Mouse (Mus musculus): Measurements from ENCODE around the gene Stag1.
"Not testable (repeated sequence)": the region's sequence is repeated elsewhere in the genome, so short reads cannot be mapped to it uniquely, and the experiment has no call there.

The Stag1 gene

DNA sequence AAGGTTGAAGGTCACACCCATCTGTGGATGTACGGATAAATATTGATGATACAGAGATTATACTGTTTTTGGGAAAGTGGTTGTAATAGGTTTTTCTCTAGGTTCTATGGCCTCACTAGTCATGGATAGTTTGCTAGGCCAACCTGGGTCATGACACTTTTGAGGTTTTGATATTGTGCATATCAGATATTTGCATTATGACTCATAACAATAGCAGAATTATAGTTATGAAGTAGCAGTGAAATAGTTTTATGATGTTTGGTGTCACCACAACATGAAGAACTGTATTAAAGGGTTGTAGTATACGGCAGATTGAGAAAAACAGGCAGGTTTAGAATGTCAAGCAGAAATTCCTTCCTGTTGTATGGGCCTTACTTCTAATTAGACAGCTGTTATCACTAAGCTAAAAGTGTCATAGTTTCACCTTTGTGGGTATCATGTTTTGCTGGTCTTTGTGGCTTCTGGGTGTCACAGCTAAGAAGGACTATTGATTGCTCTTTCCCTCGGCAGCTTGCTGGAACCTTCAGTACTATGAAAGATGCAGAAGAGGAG is 92.2 kb downstream of the Stag1 start:
- DNase-seq = no peak

GRCm38 (mm10) chr9:100692239-100692638 is 94.6 kb downstream of the Stag1 start:
- no peak for DNase-seq

DNA sequence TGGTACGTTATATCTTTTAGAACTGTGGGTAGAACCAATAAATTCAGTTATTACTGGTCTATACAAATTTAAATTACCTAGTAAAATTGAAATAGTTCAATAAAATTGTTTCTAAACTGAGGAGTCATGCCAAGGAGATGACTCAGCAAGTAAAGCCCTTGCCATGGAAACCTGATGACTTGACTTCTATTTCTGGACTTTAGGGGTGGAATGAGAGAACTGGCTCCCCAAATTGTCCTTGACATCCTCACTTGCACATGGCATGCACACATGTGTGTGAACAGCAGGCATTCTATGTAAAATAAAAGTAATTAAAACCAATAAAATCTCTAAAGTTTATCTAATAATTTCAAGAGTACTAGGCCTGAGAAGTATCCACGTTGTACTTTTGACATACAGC is 98.9 kb downstream of the Stag1 start:
- no peak for DNase-seq

GRCm38 (mm10) chr9:100707644-100708043 is 110.0 kb downstream of the Stag1 start:
- no peak for DNase-seq

- DNase-seq = no peak
These were observed 114.1 kb downstream of the Stag1 start for GRCm38 (mm10) chr9:100711665-100712064.

DNA sequence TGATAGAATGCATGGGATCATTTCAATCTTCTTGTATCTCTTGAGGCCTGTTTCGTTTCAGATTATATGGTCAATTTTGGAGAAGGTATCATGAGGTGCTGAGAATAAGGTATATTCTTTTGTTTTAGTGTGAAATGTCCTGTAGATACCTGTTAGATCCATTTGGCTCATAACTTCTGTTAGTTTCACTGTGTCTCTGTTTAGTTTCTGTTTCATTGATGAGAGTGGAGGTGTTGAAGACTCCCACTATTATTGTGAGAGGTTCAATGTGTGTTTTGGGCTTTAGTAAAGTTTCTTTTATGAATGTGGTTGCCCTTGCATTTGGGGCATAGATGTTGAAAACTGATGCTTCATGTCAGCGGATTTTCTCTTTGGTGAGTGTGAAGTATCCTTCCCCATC is 127.2 kb downstream of the Stag1 start:
- DNase-seq = not testable (repeated sequence)

- DNase-seq = no peak
These were observed 134.2 kb downstream of the Stag1 start for GRCm38 (mm10) chr9:100731839-100732238.

GRCm38 (mm10) chr9:100733907-100734440 is 136.4 kb downstream of the Stag1 start:
- DNase-seq = no peak

GRCm38 (mm10) chr9:100735993-100736645 is 138.5 kb downstream of the Stag1 start:
- DNase-seq = no peak

DNA sequence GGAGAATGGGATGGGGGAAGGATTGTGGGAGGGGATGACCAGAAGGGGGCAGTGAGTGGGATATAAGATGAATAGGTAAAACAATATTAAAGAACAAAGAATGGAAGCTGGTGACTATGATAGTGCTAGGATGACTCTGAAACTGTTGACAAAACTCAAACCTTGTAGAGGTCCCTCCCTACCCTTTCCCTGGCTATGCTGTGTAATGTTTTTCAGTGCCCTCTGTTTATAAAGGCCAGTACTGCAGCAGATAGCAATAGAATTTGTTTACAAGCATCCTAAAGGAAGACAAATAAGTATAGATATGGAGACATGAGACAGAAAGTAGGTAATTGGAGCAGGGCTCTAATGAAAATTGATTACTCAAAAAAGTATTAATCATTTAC is 139.0 kb downstream of the Stag1 start:
- DNase-seq = no peak

DNA sequence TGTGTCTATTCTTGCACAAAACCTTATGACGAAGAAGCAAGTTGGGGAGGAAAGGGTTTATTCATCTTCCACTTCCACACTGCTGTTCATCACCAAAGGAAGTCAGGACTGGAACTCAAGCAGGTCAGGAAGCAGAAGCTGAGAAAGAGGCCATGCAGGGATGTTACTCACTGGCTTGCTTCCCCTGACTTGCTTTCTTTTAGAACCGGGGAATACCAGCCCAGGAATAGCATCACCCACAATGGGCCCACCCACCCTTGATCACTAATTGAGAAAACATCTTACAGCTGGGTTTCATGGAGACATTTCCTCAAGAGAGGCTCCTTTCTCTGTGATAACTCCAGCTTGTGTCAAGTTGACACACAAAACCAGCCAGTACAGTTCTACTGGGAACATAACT is 179.6 kb downstream of the Stag1 start:
- DNase-seq = not testable (repeated sequence)

- DNase-seq = no peak
These were observed 268.4 kb downstream of the Stag1 start for GRCm38 (mm10) chr9:100865984-100866383.

DNA sequence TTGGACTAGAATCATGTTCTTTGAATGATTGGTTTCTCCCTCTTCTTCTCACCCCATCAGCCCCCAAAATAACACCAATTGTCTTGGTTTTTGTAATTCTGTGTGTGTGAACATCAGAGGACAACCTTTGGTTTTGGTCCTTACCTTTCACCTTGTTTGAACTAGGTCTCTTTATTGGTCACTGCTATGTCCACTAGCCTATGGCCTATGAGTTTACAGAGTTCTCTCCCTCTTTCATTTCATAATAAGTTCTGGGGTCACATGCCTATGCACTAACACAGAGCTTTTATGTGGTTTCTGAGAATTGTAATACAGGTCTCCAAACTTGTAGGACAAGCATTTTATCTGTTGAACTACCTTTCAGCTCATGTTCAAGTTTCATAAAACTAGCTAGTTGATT is 272.0 kb downstream of the Stag1 start:
- no peak for DNase-seq

DNA sequence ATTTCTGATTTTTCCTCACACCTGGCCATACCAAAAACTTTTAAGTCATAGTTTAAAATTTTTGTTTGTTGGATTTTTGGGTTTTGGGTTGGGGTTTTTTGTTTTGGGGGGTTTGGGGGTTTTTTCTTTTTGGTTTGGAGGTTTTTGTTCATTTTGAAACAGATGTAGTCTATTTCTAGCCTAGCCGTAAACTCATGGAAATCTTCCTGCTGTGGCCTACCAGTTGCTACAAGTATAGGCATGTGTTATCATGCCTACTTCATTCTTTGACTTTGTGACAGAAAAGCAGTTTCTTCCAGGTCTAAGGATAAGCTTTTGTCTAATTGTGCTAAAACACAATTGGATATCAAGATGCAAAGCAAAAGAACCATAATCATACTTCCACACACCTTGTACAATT is 298.5 kb downstream of the Stag1 start:
- DNase-seq = no peak

DNA sequence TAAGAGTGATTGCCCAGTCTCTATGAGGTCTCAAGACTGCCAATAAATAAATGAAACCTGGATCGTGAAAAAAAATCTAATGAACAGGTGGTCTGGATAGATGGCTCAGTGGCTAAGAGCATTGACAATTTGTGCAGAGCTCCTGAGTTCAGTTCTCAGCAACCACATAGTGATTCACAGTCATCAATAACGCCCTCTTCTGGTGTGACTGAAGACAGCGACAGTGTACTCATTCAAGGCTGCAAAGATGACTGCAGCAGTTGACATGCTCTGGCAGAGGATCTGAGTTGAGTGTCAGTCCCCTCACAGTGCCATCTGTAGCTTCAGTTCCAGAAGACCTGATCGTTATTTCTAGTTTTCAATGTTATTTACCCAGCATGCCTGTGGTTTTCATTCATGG is 300.4 kb downstream of the Stag1 start:
- DNase-seq = no peak

GRCm38 (mm10) chr9:100910352-100910751 is 312.8 kb downstream of the Stag1 start:
- peak; percentile 12 for DNase-seq

DNA sequence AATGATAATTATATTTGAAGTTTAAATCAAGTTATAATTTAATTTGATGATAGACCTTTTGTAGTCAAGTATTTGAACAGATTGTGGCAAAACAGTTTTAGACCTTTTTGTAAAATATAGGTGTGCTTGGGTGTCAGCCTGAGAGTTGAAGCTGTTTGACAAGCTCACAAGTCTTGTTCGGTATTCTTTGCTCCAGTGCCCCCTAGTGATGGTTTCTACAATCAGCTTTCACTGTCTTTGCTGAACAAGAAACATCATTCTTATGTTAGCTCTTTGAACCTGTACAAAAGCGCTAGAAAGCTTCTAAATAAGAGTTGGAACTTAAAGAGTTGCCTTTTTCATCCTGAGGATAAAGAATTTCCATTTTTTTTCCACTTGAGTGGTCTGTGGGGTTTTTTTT is 319.5 kb downstream of the Stag1 start:
- DNase-seq = peak; percentile 66

GRCm38 (mm10) chr9:100926629-100927028 is 329.0 kb downstream of the Stag1 start:
- DNase-seq = no peak

GRCm38 (mm10) chr9:100942042-100942441 is 344.4 kb downstream of the Stag1 start:
- DNase-seq = no peak

- no peak for DNase-seq
These were observed 347.2 kb downstream of the Stag1 start for GRCm38 (mm10) chr9:100944677-100945365.

DNA sequence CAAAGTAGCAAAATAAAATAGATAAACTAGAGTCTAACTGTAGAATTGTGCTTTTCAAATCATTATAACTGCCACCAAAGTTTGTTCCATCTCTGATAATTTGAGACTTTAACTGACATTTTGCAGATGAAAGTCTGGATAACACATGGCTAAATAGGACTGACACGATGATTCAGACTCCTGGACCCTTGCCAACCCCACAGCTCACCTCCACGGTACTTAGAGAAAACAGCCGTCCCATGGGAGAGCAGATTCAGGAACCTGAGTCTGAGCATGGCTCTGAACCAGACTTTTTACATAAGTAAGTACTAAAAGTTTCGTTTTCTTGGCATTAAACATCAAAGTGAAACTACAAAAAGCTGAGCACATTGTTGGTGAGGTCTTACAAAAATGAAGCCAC is 353.9 kb downstream of the Stag1 start:
- DNase-seq = peak; percentile 37

DNA sequence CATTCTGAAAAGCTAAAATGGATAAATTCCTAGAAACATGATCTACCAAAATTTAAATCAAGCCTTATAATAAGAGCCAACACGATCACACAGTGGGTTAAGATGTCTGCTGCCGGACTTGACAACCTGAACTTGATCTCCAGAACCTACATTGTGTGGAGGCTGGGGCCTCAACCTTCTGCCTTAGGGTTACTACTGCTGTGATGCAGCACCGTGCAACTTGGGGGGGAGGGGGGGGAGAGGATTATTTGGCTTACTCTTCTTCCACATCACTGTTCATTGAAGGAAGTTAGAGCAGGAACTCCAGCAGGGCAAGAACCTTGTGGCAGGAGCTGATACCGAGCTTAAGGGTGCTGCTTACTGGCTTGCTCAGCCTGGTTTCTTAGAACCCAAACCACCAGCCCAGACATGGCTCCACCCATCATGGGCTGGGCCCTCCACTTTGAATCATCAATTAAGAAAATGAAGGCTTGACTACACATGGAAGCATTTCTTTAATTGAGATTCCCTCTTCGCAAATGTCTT is 365.4 kb downstream of the Stag1 start:
- DNase-seq = no peak

- DNase-seq = no peak
These were observed 365.9 kb downstream of the Stag1 start for GRCm38 (mm10) chr9:100963428-100963912.

DNA sequence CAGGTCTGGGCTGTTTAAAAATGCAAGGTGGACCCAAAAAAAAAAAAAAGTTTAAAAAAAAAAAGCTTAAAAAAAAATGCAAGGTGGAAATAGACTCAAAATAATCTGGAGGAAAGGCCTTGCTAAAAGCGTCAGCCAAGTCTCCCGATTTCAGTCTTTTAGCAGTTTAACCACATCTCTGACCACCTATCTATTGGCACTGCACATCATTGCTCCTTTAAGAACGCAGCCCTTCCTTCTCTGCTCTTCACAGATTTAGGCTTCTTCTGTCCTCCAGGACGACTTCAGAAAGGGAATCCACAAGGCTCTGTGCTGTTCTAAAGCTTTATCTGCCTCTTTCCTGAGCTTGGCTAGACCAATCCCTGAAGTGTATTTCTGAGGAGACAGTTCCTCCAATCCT is 366.5 kb downstream of the Stag1 start:
- no peak for DNase-seq
